Mouse (Mus musculus): ENCODE results near the gene Mdm1.

Mdm1 gene

DNA sequence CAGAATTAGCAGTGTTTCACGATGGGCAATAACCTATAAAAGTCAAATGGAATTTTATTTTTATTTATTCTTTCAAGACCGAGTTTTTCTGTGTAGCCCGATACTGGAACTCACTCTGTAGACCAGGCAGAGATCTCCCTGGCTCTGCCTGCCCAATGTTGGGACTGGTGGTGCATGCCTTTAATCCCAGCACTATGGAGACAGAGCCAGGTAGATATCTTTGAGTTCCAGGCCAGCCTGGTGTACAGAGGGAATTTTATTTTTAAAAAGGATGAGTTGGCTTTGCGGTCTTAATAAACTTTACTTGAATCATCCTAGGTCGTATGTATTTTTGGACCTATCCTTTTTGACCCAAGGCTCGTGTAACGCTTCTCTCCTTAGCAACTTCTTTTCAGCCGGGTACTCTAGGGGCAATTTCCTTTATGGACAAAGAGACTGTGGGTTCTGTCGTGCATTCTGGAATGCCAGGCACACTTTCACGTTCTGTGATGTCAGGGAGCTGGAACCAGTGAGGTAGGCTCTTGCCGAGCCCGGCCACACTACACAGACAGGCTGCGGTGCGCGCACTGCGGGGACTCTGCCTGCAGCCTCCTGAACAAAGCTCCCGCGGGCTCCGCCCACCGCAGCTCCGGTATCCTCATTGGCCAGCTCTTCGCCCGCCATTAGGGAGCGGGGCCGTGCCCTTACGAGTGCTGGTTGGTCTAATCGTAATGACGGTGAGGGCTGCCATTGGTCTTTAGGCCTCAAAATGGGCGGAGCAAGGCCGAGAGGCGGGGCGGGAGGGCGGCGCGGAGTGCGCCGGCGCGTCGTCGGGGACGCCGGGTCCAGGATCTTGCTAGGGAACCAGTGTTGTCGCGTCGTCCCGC, at the start of gene Mdm1:
Gene Mdm1 (plus strand): TSS at position 794 of the 866 bp plus-strand sequence.
- peak; percentile 99 to 100 for DNase-seq

DNA sequence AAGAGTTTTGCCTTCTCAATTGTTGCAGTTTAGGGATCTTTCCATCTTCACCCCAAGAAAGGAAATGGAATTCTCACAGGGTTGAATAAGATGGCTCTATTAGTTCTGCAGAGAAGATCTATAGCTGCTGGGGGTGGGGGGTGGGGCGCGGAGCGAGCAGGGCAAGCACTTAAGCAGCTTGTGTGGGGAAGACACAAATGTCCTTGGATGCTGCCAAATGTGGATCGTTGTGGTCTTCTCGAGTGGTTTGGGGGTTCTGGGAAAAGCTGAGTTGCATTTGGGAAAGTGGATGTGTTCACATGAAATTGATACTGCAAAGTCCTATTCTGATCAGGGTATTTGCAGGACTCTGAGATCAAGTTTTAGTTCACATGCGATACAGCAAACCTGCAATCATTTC, 48.9 kb upstream of the Mdm1 start:
- DNase-seq: no peak

- DNase-seq: no peak
Observed at GRCm38 (mm10) chr10:118093728-118094127, 47.9 kb upstream of the Mdm1 start.

DNA sequence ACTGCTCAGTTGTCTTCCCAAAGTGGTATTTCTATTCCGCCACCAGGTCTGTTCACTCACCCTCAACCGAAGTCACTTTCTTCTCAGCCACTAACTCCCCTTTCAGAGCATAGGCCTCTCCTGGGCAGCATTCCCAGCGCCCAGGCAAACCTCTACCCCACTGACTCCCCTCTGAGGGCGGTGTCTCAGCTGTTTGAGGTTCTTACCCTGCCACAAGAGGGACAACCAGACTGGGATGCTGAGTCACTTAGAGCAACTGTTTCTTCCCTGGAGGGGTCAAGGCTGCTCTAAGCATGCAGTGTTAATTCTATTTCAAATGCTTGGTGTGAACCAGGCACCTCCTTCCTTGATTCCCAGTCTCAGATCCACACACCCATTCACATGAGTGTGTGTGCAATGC, 46.8 kb upstream of the Mdm1 start:
- no peak for DNase-seq

DNA sequence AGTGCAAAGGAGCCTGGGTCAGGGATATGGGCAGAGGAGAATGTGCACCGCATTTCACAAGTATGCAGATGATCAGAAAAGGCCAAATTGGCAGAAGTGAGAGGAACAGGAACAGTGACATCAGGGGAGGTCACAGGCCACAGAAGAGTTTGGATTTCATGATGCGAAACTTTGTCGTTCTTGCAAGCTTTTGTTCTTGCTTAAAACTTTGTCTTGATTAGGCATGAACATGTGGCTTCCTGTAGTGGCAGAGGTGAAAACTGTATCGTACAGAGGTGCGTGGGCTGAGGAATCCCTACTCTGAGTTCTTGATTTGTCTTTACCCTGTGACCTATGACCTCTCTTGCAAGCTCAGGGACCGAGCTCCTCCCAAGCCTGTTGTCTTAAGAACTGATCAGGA, 45.4 kb upstream of the Mdm1 start:
- no peak for DNase-seq

DNA sequence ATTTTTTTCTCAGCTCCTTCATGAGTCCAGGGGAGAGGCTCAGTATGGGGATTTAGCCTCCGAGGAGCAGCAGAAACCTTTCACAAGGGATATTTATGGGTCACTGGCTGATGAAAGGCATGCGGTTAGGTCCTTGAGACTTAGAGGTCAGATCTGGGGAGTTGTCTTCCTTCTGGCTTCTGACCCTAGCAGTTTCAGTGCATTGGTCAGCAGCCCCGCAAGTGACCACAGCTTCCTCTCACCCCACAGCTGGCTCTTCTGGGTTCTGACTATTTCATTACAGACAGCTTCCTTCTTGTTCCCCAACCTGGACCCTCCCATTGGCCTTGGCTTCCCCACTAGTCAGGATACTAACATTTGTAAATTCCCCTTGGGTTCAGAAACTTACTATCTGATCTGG, 43.7 kb upstream of the Mdm1 start:
- no peak for DNase-seq

GRCm38 (mm10) chr10:118100570-118100969, 41.0 kb upstream of the Mdm1 start:
- no peak for DNase-seq

DNA sequence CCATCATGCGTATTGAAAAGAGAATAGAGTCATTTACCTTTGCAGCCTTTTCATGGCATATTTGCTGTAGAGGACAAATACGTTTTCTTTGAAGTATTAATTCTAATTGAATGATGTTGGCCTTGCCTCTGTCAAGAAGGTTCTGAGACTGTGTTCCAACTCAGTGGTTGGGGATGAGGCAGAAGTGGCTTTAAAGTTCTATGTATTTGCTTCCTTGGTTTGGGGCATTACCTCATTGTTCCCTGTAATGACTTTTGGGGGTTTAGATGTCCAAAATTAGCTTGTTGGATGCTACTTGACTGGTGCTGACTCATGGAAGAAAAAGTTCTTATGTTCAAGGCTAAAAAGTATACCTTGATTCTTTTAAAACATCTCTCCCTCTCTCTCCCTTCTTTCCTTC, 40.6 kb upstream of the Mdm1 start:
- no peak for DNase-seq

DNA sequence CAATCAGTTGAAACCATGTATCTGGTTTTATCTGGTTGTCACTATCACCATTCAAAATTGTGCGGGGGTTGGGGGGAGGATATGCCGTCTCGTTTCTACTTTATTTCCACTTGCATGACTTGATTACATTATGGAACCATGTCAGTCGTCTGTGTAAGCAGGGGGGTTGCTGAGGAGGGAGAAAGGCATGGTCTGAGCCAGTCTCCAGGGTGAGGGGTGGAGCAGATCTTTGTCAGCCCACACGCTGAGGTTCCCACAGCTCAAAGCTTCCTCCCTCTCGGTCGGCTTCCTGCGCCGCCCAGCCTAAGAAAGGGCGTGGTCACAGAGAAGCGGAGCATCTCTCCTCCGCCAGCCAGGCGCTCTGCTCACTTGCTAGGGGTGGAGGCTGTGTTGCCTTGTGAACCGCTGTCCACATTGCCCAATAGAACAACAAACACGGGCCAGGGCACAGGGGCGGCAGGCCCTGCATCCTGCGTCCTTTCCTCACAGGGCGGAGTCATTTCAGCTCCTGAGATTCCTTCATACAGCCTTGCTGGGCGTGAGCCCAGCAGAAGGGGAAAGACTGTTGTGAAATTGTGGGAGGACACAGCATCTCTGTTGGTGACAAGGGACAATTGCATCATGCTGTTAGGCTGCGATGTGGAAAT, 38.5 kb upstream of the Mdm1 start:
- DNase-seq: peak; percentile 87 to 93

DNA sequence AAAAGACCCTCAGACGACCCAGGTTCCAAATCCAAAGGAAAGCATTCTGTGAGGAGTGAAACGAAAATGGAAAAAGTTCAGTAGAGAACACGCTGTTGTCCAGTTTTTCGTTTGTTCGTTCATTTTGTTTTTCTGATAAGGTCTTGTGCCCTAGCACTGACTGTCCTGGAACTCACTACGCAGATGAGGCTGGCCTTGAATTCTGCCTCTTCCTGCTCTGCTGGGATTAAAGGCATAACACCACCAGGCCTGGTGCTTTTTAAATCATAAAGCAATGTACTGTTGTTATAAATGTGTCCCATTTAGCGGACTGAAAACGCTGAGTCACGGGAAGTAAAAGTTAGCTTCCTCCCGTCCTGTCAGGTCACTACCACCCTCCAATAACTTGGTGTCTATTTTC, 37.7 kb upstream of the Mdm1 start:
- no peak for DNase-seq

DNA sequence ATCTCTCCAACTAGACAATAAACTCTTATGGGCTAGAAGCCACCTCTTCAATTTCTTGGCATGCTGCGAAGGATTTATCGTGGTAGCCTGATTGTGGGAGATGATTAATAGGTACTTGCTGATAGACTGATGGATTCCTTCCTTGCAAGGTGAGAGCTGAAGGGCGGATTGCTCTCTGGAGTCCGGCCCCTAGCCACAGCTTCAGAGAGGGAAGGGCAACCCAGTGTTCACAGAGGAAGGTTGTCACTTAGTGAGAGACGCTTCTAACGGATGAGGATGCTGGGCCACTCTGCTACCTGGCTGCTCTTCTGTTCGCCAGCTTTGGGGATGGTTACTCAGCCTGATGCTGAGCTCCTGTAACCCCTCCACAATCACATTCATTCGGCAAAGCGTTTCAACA, 34.6 kb upstream of the Mdm1 start:
- DNase-seq: no peak

DNA sequence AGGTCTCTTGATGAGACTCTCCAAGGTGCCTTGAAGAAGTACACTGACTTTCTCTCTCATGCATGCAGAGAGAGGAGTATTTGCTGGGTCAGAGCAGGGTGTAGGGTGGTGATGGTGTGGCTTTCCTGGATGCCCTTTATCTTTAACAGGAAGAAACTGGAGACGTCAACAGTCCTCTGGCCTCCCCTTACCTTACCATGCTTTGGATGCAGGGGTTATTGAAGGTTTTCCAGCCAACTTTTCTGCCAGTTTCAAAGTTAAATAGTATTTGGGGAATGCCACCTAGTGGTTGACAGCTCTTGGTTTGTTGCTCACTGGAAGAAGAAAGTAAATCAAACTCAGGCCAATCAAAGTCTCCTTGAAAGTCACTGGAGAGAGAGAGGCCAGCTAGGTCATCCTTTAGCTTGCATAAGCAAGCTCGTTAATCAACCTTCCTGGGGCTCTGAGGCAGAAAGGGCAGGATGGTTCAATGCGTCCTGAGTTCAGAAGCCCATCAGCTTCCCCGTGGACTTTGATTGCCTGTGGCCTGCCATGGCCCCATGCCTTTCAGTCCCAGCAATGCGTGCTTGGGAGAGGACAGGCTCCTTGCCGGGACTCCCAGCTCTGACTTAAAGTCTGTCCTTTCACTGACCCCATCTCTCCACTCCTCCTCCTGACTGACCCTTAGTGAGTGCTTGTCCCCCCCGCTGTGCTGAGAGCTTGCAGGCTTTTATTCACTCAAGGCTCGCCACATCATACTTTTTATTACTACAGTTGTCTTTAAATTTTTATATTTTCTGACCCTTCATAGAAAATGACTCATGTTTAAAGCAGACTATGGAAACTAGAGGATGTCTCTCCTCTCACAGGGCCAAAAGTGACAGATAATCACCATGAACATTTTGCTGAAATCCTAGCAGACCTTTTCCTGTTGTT, 31.3 kb upstream of the Mdm1 start:
- no peak for DNase-seq

- DNase-seq: no peak
Observed at GRCm38 (mm10) chr10:118110921-118111301, 30.7 kb upstream of the Mdm1 start.

DNA sequence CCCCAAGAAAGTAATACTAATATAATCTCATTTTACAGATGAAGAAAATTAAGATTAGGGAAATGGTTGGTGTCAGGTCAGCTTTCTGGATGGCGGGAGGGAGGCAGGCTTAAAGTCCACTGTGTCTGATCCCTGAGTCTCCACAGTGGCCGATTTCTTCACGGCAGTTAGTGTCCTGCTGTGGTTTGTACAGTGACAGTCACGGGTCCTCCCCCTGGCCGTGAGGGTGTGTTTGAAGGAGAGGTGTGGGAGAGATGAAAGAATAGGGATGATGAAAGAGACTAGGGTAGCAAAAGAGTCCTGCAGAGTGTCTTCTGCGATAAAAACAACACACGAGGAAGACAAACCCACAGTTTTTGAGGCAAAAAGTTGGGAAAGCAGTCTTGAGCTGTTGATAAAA, 30.0 kb upstream of the Mdm1 start:
- DNase-seq: no peak

GRCm38 (mm10) chr10:118112294-118112893, 29.2 kb upstream of the Mdm1 start:
- no peak for DNase-seq

GRCm38 (mm10) chr10:118113256-118113682, 28.3 kb upstream of the Mdm1 start:
- DNase-seq: no peak

DNA sequence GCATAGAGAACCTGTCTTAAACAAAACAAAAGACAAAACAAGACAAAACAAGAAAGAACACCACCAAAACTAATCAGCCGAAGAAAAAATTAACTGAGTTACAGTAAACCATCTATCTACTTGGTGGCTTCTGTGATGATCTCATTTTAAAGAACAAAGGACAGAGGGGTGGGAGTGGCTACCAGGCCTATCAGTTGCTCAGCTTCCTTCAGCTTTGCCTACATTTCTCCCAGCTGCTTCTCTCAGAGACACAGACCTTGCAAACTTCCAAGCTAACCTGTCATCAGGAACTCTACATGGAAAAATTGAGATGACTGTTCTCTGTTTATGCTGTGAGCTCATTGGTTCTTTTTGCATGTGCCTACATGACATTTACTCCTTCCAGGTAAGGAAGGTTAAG, 27.3 kb upstream of the Mdm1 start:
- no peak for DNase-seq

DNA sequence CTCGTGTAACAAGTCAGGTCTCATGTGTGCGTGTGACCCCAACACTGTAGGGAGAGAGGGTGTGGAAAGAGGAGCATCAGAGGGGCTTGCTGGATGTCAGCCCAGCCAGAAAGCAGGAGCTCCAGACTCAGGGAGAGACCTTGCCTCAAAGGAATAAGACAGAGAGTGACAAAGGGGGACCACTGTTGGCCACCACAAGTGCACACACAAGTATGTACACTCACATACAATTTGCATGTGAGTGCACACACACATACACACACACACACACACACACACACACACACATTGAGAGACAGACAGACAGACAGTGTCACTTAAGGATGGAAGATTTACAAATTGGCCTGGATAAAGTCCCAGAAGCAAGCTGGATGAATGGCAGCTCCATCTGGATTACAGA, 25.2 kb upstream of the Mdm1 start:
- no peak for DNase-seq

GRCm38 (mm10) chr10:118121047-118121936, 20.3 kb upstream of the Mdm1 start:
- no peak for DNase-seq

- peak; percentile 55 to 71 for DNase-seq
Observed at GRCm38 (mm10) chr10:118121937-118122285, 19.7 kb upstream of the Mdm1 start.

DNA sequence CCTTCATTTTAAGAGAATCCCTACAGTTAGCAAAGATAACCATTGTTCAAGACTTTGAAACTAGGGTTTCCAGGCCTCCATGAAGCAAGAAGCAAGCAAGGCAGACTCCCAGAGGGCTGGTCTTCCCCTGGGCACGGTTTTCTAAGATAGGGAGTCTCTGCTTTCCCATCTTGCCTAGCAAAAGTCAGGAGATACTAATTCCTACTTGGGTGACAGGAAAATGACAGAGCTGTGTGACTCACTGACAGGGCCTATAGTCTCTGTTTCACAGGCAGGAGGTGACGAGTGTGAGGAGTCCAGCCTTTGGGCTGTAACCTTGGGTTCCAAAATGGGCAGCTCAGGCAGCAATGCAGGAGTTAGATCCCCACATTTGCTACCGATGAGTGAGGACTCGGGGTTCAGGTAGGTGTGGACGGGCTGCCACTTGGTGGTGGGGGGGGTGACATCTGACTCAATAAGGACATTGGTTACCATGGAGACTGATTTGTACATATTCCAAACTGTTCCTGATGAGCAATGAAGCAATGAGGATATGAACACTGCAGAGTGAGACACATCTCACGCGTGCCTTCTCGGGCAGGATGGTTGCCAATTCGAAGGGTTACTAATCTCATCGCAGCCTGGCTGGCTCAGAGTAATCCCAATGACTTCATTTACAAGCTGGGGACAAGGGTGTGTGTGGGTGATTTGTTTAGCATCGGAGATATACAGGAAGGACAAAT, 19.0 kb upstream of the Mdm1 start:
- no peak for DNase-seq

All from thymus, adult 18-20 months (tissue).